Mouse (Mus musculus) hindbrain, embryonic 15.5 days (tissue): ENCODE results near the gene Cd83. TPM values are rescaled to one million over a fixed set of nuclear protein-coding genes. Genes with fewer than 3 reads are reported as not detected.
A peak's percentile ranks its signal among the peaks of the same experiment; 100 is the strongest.

ENCODE experiments used
- ATAC-seq: fragments of 200-750 bp; cut with Nextera tagmentation; 2 replicates; pipeline ENCODE4 v1.8.0; 2017; ENCODE audit warnings: low read depth, moderate number of reproducible peaks, moderate TSS enrichment; ENCODE audit not compliant: low FRiP score
- H3K27ac ChIP-seq: fragments of 300-500 bp; sonication (generic); replicated peaks from 2 replicates; pipeline ENCODE4 v1.5.1; 2015; ENCODE audit warnings: mild to moderate bottlenecking, inconsistent platforms
- H3K27me3 ChIP-seq: fragments of 300-500 bp; sonication (generic); 2 replicates; pipeline ENCODE4 v1.6.1; 2015; ENCODE audit warnings: control low read depth, inconsistent platforms
- H3K36me3 ChIP-seq: fragments of 300-500 bp; sonication (generic); 2 replicates; pipeline ENCODE4 v1.6.1; 2015; ENCODE audit warnings: control low read depth, inconsistent platforms
- H3K4me1 ChIP-seq: fragments of 300-500 bp; sonication (generic); replicated peaks from 2 replicates; pipeline ENCODE4 v1.6.1; 2015; ENCODE audit warnings: control low read depth, inconsistent platforms
- H3K4me2 ChIP-seq: fragments of 300-500 bp; sonication (generic); 2 replicates; pipeline ENCODE4 v1.6.1; 2015; ENCODE audit warnings: moderate library complexity, mild to moderate bottlenecking, inconsistent platforms
- H3K4me3 ChIP-seq: fragments of 300-500 bp; sonication (generic); 2 replicates; pipeline ENCODE4 v1.5.1; 2015; ENCODE audit warnings: mild to moderate bottlenecking, inconsistent platforms
- H3K9ac ChIP-seq: fragments of 300-500 bp; sonication (generic); 2 replicates; pipeline ENCODE4 v1.6.1; 2015; ENCODE audit warnings: inconsistent platforms
- H3K9me3 ChIP-seq: fragments of 300-500 bp; sonication (generic); 2 replicates; pipeline ENCODE4 v1.6.1; 2016; ENCODE audit warnings: control low read depth, inconsistent platforms
- WGBS: fragments of 180-500 bp; shearing (Covaris S2); methylation state at CpG from one replicate; pipeline ENCODE4 v1.1.7; 2015; 5-methylcytosine and 5-hydroxymethylcytosine counted together
- polyA plus RNA-seq: library from polyadenylated mRNA; unstranded; fragments of >200 nt; fragmentation: Nextera tagmentation; extraction: Ambion mirVana; gene quantifications from 2 replicates; pipeline ENCODE4 v1.2.1, GENCODE M21; 2015

The Cd83 gene
- polyA plus RNA-seq, 1 experiment from 2014 or later, result 28.9 TPM

GRCm38 (mm10) chr13:43761156-43761855 lies 23.3 kb upstream of the Cd83 start:
- Histone ChIP-seq H3K4me2 (no peak overlapping the region), H3K9ac (no peak overlapping the region), H3K9me3 (no peaks in the 10 kb centered on the region), H3K36me3 (no peaks in the 10 kb centered on the region), H3K27ac (no peak overlapping the region), H3K4me3 (no peak overlapping the region), H3K4me1 (no peaks in the 10 kb centered on the region), H3K27me3 (no peaks in the 10 kb centered on the region)
- WGBS, result 92% methylated on average over 12 of the region's 12 CpGs
- ATAC-seq, result no peak

DNA sequence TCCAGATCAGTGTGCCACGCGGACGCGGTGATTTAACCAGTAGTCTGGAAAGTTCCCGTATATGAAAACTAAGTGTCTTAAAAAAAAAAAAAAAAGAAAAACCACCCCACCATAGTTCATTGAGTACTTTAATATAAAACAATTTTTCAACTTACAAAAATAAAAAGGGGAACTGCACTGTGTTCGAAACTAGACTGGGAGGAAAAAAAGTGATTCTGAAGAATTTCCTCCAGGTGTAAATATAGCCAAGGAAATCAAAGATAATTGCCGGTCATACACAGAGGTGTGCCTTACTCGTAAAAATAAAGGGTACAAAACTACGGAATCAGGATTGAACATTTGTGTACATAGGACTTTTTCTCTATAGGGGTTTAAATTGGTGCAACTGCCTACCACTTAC lies 21.7 kb upstream of the Cd83 start:
- Histone ChIP-seq H3K4me2 (no peak overlapping the region), H3K27ac (no peak overlapping the region)

GRCm38 (mm10) chr13:43763301-43763994 lies 21.1 kb upstream of the Cd83 start:
- Histone ChIP-seq H3K9ac (no peak overlapping the region), H3K9me3 (no peaks in the 10 kb centered on the region), H3K4me1 (0 out of 2 replicates have a peak, but pooled peaks cover 5% of the 10 kb centered on the region), H3K27ac (no peak overlapping the region), H3K36me3 (no peaks in the 10 kb centered on the region), H3K27me3 (no peaks in the 10 kb centered on the region), H3K4me2 (no peak overlapping the region), H3K4me3 (no peak overlapping the region)
- no peak for ATAC-seq
- 88% methylated on average over 12 of the region's 12 CpGs for WGBS

More for the DNA sequence above, 21.7 kb upstream of the Cd83 start:
- Histone ChIP-seq H3K9me3 (no peaks in the 10 kb centered on the region), H3K36me3 (no peaks in the 10 kb centered on the region), H3K4me3 (no peak overlapping the region), H3K4me1 (0 out of 2 replicates have a peak, but pooled peaks cover 5% of the 10 kb centered on the region), H3K27me3 (no peaks in the 10 kb centered on the region), H3K9ac (no peak overlapping the region)
- ATAC-seq, result no peak
- WGBS, result 94% methylated on average over 9 of the region's 9 CpGs

GRCm38 (mm10) chr13:43763995-43764579 lies 20.5 kb upstream of the Cd83 start:
- H3K9ac ChIP-seq, result no peak overlapping the region
- H3K4me1 ChIP-seq, result 0 out of 2 replicates have a peak, but pooled peaks cover 5% of the 10 kb centered on the region
- no peaks in the 10 kb centered on the region for H3K27me3 ChIP-seq
- H3K27ac ChIP-seq, result no peak overlapping the region
- H3K4me2 ChIP-seq, result no peak overlapping the region
- no peaks in the 10 kb centered on the region for H3K36me3 ChIP-seq
- 51% methylated on average over 8 of the region's 8 CpGs for WGBS
- no peak overlapping the region for H3K4me3 ChIP-seq
- no peak for ATAC-seq
- no peaks in the 10 kb centered on the region for H3K9me3 ChIP-seq

DNA sequence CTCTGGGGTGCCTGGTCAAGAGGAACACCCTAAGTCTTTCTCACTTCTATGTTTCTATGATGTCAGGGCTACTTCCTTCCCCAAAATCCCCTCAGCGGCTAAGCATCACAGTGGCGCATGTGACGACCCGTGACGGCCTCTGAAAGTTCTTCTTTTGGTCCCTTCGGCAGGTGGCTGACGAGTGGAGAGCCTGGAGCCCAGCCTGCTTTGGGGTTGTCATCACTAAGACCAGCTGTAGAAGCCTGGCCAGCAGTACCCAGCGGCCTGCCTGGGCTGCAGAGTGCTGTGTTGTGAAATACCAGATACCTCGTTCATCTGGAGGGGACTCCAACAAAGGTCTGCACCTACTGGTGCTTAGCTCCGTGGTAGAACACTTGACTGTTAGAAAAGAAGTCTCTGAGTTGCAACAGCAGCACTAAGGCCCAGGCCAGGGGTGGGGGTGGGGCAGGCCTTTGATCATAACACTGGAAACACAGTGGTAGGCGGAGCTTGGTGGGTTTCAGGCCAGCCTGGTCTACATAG lies 19.2 kb upstream of the Cd83 start:
- Histone ChIP-seq H3K4me2 (no peak overlapping the region), H3K4me1 (0 out of 2 replicates have a peak, but pooled peaks cover 5% of the 10 kb centered on the region), H3K27ac (no peak overlapping the region), H3K4me3 (no peak overlapping the region), H3K9me3 (no peaks in the 10 kb centered on the region), H3K27me3 (no peaks in the 10 kb centered on the region), H3K9ac (no peak overlapping the region), H3K36me3 (no peaks in the 10 kb centered on the region)
- no peak for ATAC-seq
- WGBS, result 84% methylated on average over 11 of the region's 11 CpGs

DNA sequence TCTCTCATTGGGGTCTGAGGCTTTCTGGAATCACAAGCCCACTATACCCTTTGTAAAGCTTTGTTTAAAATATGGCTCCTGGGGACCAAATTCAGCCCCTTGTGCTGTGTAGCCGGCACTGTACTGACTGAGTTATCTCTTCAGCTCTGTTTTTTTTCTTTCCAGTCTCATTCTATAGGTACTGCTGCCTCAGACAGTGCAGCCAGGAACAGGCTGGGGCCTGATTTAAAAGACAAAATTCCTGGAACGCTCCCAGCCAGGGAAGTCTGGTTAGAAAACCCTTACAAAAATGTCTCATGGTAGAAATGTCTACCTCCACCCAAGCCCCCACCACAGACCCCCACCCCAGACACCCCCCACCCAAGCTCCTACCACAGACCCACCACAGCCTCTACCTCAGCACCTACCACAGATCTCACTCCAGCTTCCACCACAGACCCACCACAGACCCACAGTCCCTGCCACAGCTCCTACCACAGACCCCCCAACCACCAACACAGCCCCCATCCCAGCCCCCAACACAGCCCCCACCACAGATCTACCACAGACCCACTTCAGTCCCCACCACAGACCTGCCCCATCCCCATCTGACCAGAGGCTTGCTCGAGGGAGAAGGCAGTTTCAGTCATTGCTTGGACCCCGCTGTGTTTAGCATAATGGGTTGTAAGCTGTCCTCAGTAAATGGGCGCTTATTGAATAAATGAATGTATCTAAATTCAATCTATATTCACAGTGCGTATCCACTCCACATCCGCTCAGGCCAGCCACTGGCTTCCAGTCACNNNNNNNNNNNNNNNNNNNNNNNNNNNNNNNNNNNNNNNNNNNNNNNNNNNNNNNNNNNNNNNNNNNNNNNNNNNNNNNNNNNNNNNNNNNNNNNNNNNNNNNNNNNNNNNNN lies 17.5 kb upstream of the Cd83 start:
- Histone ChIP-seq H3K27me3 (no peaks in the 10 kb centered on the region), H3K36me3 (no peaks in the 10 kb centered on the region), H3K9ac (no peak overlapping the region), H3K4me3 (no peak overlapping the region), H3K27ac (peak overlapping the region; percentile 45; the same call in 1 of the 2 replicates), H3K4me1 (0 out of 2 replicates have a peak, but pooled peaks cover 5% of the 10 kb centered on the region), H3K9me3 (no peaks in the 10 kb centered on the region), H3K4me2 (no peak overlapping the region)
- 42% methylated on average over 7 of the region's 7 CpGs for WGBS
- ATAC-seq, result peak; percentile 73; the same call in 1 of the 2 replicates

- no peak overlapping the region for H3K4me3 ChIP-seq
- no peaks in the 10 kb centered on the region for H3K27me3 ChIP-seq
- no peaks in the 10 kb centered on the region for H3K9me3 ChIP-seq
- no peak overlapping the region for H3K9ac ChIP-seq
- WGBS, result 77% methylated on average over 6 of the region's 6 CpGs
- no peak overlapping the region for H3K27ac ChIP-seq
- ATAC-seq, result no peak
- H3K36me3 ChIP-seq, result no peaks in the 10 kb centered on the region
- H3K4me2 ChIP-seq, result no peak overlapping the region
- peaks cover 10% of the 10 kb centered on the region for H3K4me1 ChIP-seq
Measured at GRCm38 (mm10) chr13:43773020-43773419, 11.6 kb upstream of the Cd83 start.

GRCm38 (mm10) chr13:43773965-43774566 lies 10.5 kb upstream of the Cd83 start:
- Histone ChIP-seq H3K4me3 (no peak overlapping the region), H3K9me3 (no peaks in the 10 kb centered on the region), H3K27me3 (no peaks in the 10 kb centered on the region), H3K36me3 (no peaks in the 10 kb centered on the region), H3K4me2 (no peak overlapping the region), H3K9ac (no peak overlapping the region), H3K4me1 (peaks cover 10% of the 10 kb centered on the region), H3K27ac (no peak overlapping the region)
- peak; percentile 71; the same call in 1 of the 2 replicates for ATAC-seq
- WGBS, result 39% methylated on average over 15 of the region's 15 CpGs

- Histone ChIP-seq H3K9me3 (no peaks in the 10 kb centered on the region), H3K36me3 (no peaks in the 10 kb centered on the region), H3K27me3 (no peaks in the 10 kb centered on the region), H3K4me3 (no peak overlapping the region), H3K9ac (no peak overlapping the region), H3K27ac (no peak overlapping the region), H3K4me1 (peaks cover 10% of the 10 kb centered on the region), H3K4me2 (no peak overlapping the region)
- WGBS, result 83% methylated on average over 13 of the region's 13 CpGs
- no peak for ATAC-seq
Measured at GRCm38 (mm10) chr13:43774605-43775426, 9.8 kb upstream of the Cd83 start.

DNA sequence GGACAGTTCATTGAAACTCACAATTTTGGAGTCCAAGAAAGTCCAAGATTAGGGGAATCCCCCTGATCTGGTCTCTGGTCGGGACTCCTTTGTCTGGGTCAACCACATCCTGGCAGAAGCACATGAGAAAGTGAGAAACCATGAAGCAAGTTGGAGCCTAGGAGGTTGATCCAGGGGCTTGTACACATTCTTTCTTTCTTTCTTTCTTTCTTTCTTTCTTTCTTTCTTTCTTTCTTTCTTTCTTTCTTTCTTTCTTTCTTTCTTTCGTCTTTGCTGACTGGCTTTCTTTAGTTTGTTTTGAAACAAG lies 9.2 kb upstream of the Cd83 start:
- no peaks in the 10 kb centered on the region for H3K9me3 ChIP-seq
- peaks cover 10% of the 10 kb centered on the region for H3K4me1 ChIP-seq
- no peaks in the 10 kb centered on the region for H3K36me3 ChIP-seq
- no peak for ATAC-seq
- H3K27me3 ChIP-seq, result no peaks in the 10 kb centered on the region
- H3K9ac ChIP-seq, result no peak overlapping the region
- H3K4me3 ChIP-seq, result no peak overlapping the region
- 72% methylated on average over 2 of the region's 2 CpGs for WGBS
- H3K4me2 ChIP-seq, result no peak overlapping the region
- no peak overlapping the region for H3K27ac ChIP-seq
